Mouse (Mus musculus): ENCODE data around the gene Avil. TPM values are rescaled to one million over a fixed set of nuclear protein-coding genes. Genes with fewer than 3 reads are reported as not detected.

The Avil gene
- total RNA-seq, 2 experiments from 2014 or later, result 0.29 to 0.40 TPM

- peak; percentile 50 to 62 for DNase-seq (ENCODE audit: low spot score in 2 of 2)
- intact Hi-C loops (cut with DNase I), result loop anchor here (2.0 kb wide), 2 partner anchors 17 to 51 kb away; no protein-coding TSS in a partner anchor
These were observed 20.8 kb upstream of the Avil start for GRCm38 (mm10) chr10:126979636-126980151.

GRCm38 (mm10) chr10:126980221-126980932, 20.1 kb upstream of the Avil start:
- DNase-seq (ENCODE audit: low spot score in 2 of 2), result peak; percentile 51 to 59
- intact Hi-C loops (cut with DNase I), result no loop called here

- no peak for DNase-seq (ENCODE audit: low spot score in 2 of 2)
- intact Hi-C loops (cut with DNase I), result no loop called here
These were observed 19.5 kb upstream of the Avil start for GRCm38 (mm10) chr10:126980933-126981530.

GRCm38 (mm10) chr10:126981746-126982145, 18.8 kb upstream of the Avil start:
- intact Hi-C loops (cut with DNase I), result no loop called here
- DNase-seq (ENCODE audit: low spot score in 2 of 2), result no peak

- intact Hi-C loops (cut with DNase I), result no loop called here
- no peak for DNase-seq (ENCODE audit: low spot score in 2 of 2)
These were observed 17.2 kb upstream of the Avil start for GRCm38 (mm10) chr10:126983193-126983725.

- peak in 1 of 2 experiments; percentile 69 for DNase-seq (ENCODE audit: low spot score in 2 of 2)
- intact Hi-C loops (cut with DNase I), result no loop called here
These were observed 16.1 kb upstream of the Avil start for GRCm38 (mm10) chr10:126984189-126985004.

- intact Hi-C loops (cut with DNase I), result no loop called here
- DNase-seq (ENCODE audit: low spot score in 2 of 2), result no peak
These were observed 15.4 kb upstream of the Avil start for GRCm38 (mm10) chr10:126985127-126985526.

- intact Hi-C loops (cut with DNase I), result no loop called here
- no peak for DNase-seq (ENCODE audit: low spot score in 2 of 2)
These were observed 14.9 kb upstream of the Avil start for GRCm38 (mm10) chr10:126985579-126985978.

GRCm38 (mm10) chr10:126986541-126986961, 14.0 kb upstream of the Avil start:
- intact Hi-C loops (cut with DNase I), result no loop called here
- DNase-seq (ENCODE audit: low spot score in 2 of 2), result peak; percentile 70 to 78

GRCm38 (mm10) chr10:126987183-126988118, 13.1 kb upstream of the Avil start:
- DNase-seq (ENCODE audit: low spot score in 2 of 2), result no peak
- intact Hi-C loops (cut with DNase I), result no loop called here

GRCm38 (mm10) chr10:126988513-126989165, 11.9 kb upstream of the Avil start:
- no peak for DNase-seq (ENCODE audit: low spot score in 2 of 2)
- intact Hi-C loops (cut with DNase I), result no loop called here

GRCm38 (mm10) chr10:126990313-126991056, 10.0 kb upstream of the Avil start:
- intact Hi-C loops (cut with DNase I), result loop anchor here (1.0 to 5.0 kb wide), 2 partner anchors 42 to 71 kb away; partner anchors contain the start of gene Tsfm
- peak; percentile 87 to 92 for DNase-seq (ENCODE audit: low spot score in 2 of 2)

GRCm38 (mm10) chr10:126991676-126992075, 8.8 kb upstream of the Avil start:
- intact Hi-C loops (cut with DNase I), result loop anchor here (5.0 kb wide), 1 partner anchor 41 kb away; the partner anchor contains the start of gene Tsfm
- no peak for DNase-seq (ENCODE audit: low spot score in 2 of 2)

GRCm38 (mm10) chr10:126993621-126994020, 6.9 kb upstream of the Avil start:
- no peak for DNase-seq (ENCODE audit: low spot score in 2 of 2)
- intact Hi-C loops (cut with DNase I), result loop anchor here (5.0 kb wide), 1 partner anchor 39 kb away; the partner anchor contains the start of gene Tsfm

GRCm38 (mm10) chr10:126997340-126998113, 3.0 kb upstream of the Avil start:
- intact Hi-C loops (cut with DNase I), result no loop called here
- no peak for DNase-seq (ENCODE audit: low spot score in 2 of 2)

- DNase-seq (ENCODE audit: low spot score in 2 of 2), result no peak
- intact Hi-C loops (cut with DNase I), result no loop called here
These were observed 788 bp downstream of the Avil start for GRCm38 (mm10) chr10:127001297-127001696.

- DNase-seq (ENCODE audit: low spot score in 2 of 2), result no peak
- intact Hi-C loops (cut with DNase I), result no loop called here
These were observed 1.5 kb downstream of the Avil start for GRCm38 (mm10) chr10:127002056-127002455.

Data from left cerebral cortex, postnatal 14 days (tissue).